Mouse (Mus musculus): ENCODE measurements at regions not wholly inside any gene's neighbourhood (a gene's known extent, or its start where the extent isn't known, plus 50 kb on each side); places are given as distances from the start of the nearest gene placed in this dataset.
A peak's percentile ranks its signal among the peaks of the same experiment; 100 is the strongest.

DNA sequence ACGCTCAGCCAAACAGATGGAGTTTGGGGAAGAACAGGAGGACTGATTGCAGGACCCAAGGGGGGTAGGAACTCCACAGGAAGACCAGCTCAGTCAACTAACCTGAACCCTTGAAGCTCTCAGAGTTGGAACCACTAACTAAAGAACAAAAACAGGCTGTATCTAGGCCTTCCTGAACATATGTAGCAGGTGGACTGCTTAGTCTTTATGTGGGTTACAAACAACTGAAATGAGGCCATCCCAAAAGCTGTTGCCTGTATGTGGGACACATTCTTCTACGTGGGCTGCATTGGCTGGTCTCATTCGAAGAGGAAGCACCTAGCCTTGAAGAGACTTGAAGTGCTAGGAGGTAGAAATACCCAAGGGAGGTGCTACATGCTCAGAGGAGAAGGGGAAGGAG lies 364.2 kb downstream of the Sgo2b start:
- peak; percentile 96 for ATAC-seq (ENCODE audit: low TSS enrichment)

DNA sequence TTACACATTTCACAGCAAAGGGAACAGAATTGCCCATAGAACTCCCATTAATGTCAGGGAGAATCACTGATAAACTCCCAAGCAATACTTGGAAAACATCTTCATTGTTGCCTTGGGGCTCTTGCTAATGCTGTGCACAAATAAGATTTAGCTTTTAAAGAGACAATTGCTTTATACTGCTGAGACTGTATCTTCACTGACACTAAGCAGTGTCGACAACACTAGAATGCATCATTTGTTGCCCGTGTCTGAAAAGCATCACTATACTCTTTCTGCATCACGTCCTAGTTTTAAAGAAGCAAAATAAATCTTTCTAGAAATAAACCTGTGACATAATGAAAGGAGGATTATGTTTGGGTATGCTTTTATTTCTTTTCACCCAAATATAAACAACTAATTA lies 377.5 kb downstream of the Sgo2b start:
- ATAC-seq (ENCODE audit: low TSS enrichment), result no peak

DNA sequence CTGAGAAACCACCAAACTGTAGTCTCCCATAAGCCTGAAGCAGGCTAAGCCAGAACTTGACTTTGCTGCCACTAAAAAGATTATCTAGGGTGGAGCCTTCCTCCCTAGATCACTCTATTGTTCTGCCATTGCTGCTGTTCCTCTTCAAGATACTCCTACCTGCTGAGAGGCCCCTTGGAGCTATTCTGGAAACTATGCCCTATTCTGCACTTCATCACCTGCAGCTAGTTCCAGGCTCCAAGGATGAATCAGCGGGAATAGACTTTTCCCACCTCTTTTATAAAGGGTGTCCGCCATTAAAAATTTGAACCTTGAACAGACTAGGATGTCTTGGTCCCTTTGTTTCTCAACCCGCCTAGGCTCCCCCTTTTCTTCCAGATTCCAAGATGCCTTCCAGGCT lies 412.8 kb downstream of the Sgo2b start:
- ATAC-seq (ENCODE audit: low TSS enrichment), result no peak

DNA sequence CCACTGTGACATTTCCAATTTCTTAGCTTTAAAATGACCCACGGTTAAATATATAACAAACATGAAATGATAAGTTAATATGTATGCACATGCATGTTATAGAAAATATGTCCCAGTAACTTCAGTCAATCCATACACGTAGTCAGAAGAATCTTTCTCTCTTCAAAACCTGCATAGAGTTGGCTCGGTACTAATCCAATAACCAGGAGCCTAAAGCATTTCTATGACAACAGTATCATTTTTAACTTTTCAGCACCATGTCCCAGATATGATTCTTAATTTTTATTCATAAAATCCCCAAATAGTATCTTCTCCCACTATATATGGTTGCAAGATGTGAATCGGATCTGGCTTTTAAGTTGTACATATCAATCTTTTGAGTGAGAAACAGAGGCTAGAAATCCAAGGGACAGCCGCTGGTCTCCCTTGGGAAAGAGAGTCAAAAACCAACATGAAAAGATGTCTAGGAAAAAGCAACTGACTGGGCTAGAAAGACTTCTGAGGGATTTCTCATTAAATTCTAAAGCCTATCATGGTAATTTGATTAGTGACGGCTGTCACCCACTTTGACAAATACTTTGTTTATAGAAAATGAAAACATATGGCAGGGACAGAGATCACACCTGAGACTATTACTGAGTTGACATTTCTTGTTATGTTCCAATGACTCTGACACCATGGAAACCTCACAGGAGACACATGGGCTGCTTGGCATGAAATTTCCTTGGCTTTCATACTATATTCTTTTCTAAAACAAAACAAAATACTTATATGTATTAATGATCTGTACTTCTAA lies 422.1 kb downstream of the Sgo2b start:
- ATAC-seq (ENCODE audit: low TSS enrichment), result no peak

Data from frontal cortex, adult (tissue).